Mouse (Mus musculus) forebrain, embryonic 13.5 days (tissue): Measurements from ENCODE around the gene Nedd8. TPM values are rescaled to one million over a fixed set of nuclear protein-coding genes. Genes with fewer than 3 reads are reported as not detected.

Experiments used
- ATAC-seq: fragments of 200-750 bp; cut with Nextera tagmentation; 2 replicates; pipeline ENCODE4 v1.8.0; 2017
- H3K27ac ChIP-seq: fragments of 300-500 bp; sonication (generic); 2 replicates; pipeline ENCODE4 v1.5.1; 2015; ENCODE audit warnings: inconsistent platforms, mild to moderate bottlenecking, moderate library complexity
- H3K27me3 ChIP-seq: fragments of 300-500 bp; sonication (generic); 2 replicates; pipeline ENCODE4 v1.6.1; 2015; ENCODE audit warnings: mild to moderate bottlenecking, inconsistent platforms
- H3K36me3 ChIP-seq: fragments of 300-500 bp; sonication (generic); 2 replicates; pipeline ENCODE4 v1.6.1; 2015; ENCODE audit warnings: mild to moderate bottlenecking, inconsistent platforms; ENCODE audit not compliant: poor library complexity, severe bottlenecking
- H3K4me1 ChIP-seq: fragments of 300-500 bp; sonication (generic); 2 replicates; pipeline ENCODE4 v1.6.1; 2015; ENCODE audit warnings: inconsistent platforms
- H3K4me2 ChIP-seq: fragments of 300-500 bp; sonication (generic); 2 replicates; pipeline ENCODE4 v1.6.1; 2015; ENCODE audit warnings: inconsistent platforms, mild to moderate bottlenecking, moderate library complexity
- H3K4me3 ChIP-seq: fragments of 300-500 bp; sonication (generic); 2 replicates; pipeline ENCODE4 v1.5.1; 2015; ENCODE audit warnings: mild to moderate bottlenecking, inconsistent platforms
- H3K9ac ChIP-seq: fragments of 300-500 bp; sonication (generic); 2 replicates; pipeline ENCODE4 v1.6.1; 2015; ENCODE audit warnings: mild to moderate bottlenecking, inconsistent platforms
- H3K9me3 ChIP-seq: fragments of 300-500 bp; sonication (generic); replicated peaks from 2 replicates; pipeline ENCODE4 v1.6.1; 2016; ENCODE audit warnings: inconsistent platforms
- WGBS: fragments of 180-500 bp; shearing (Covaris S2); methylation state at CpG from one replicate; pipeline ENCODE4 v1.1.7; 2015; 5-methylcytosine and 5-hydroxymethylcytosine counted together
- polyA plus RNA-seq: library from polyadenylated mRNA; unstranded; fragments of >200 nt; fragmentation: Nextera tagmentation; extraction: Ambion mirVana; gene quantifications from 2 replicates; pipeline ENCODE4 v1.2.1, GENCODE M21; 2015

Nedd8 gene
- polyA plus RNA-seq, 1 experiment from 2014 or later, result 692 TPM

DNA sequence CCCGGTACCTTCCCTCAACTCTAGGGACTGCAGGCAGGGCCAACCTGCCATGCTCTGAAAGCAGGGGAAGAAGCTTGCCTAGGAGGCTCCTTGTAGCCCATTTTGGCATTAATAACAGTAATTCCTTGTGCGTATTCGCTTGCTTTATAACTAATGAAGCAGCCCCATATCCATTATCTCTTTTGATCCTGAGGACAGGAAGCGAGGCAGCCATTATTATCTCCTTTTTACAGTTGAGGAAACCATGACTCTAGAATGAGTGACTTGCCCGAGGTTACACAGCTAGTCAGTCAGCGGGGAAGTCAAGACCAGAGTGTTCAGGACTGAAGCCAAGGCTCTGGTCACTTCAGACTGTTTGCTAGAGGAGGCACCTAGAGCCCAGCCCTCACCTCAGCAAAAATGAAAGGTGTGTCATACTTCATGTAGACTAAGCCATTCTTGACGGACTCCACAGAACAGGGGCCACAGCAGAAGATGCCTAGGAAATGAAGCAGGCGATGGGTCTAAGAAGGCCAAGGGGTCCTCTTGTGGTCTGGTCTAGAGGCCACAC is 34.2 kb upstream of the Nedd8 start:
- Histone ChIP-seq H3K4me3 (no peak overlapping the region), H3K27ac (no peak overlapping the region), H3K9ac (no peak overlapping the region), H3K4me2 (no peak overlapping the region), H3K9me3 (no peaks in the 10 kb centered on the region), H3K4me1 (no peaks in the 10 kb centered on the region), H3K27me3 (no peaks in the 10 kb centered on the region), H3K36me3 (no peaks in the 10 kb centered on the region)
- ATAC-seq, result no peak
- 91% methylated on average over 8 of the region's 8 CpGs for WGBS

DNA sequence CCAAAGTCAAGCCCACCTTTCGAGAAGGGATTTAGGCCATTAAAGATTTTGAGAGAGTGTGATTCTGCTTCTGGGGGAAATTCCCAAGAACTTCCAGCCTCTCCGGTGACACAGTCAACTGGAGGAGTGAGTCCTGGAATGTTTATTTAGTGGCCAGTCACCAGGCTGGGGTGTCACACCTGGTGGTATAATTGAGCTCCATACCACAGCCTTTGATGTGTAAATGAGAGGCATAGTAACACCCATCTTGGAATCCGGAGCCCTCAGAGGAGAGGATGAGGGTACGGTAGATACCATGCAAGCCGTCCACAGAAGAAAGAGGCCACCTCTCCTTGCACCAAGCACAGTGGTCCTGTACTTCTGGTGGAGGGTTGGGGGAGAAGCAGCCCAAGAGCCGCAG is 30.8 kb upstream of the Nedd8 start:
- no peak for ATAC-seq
- no peak overlapping the region for H3K4me3 ChIP-seq
- no peaks in the 10 kb centered on the region for H3K4me1 ChIP-seq
- no peaks in the 10 kb centered on the region for H3K27me3 ChIP-seq
- H3K9me3 ChIP-seq, result no peaks in the 10 kb centered on the region
- H3K4me2 ChIP-seq, result no peak overlapping the region
- H3K9ac ChIP-seq, result no peak overlapping the region
- H3K27ac ChIP-seq, result no peak overlapping the region
- 78% methylated on average over 6 of the region's 6 CpGs for WGBS
- no peaks in the 10 kb centered on the region for H3K36me3 ChIP-seq

DNA sequence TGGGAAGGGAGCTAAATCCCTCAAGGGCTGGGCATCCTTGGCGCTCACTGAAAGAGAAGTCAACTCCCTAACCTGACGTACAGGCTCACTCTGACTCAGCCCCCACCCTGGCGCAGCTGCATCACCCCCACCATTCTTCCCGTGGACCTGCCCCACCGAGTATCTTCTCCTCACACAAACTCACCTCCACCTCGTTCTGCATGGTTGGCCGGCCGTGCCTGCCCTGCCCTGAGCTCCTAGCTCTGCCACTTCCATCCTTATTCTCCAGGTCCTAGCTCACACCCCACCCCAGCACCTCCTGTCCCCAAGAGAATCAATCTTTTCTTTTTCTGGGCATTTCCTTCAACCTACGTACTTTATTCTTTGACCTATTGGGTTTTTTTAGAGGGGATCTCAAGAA is 29.2 kb upstream of the Nedd8 start:
- no peak overlapping the region for H3K4me2 ChIP-seq
- H3K27ac ChIP-seq, result no peak overlapping the region
- ATAC-seq, result no peak
- H3K9ac ChIP-seq, result no peak overlapping the region
- no peaks in the 10 kb centered on the region for H3K9me3 ChIP-seq
- no peaks in the 10 kb centered on the region for H3K4me1 ChIP-seq
- no peaks in the 10 kb centered on the region for H3K27me3 ChIP-seq
- WGBS, result 55% methylated on average over 9 of the region's 9 CpGs
- no peaks in the 10 kb centered on the region for H3K36me3 ChIP-seq
- no peak overlapping the region for H3K4me3 ChIP-seq

DNA sequence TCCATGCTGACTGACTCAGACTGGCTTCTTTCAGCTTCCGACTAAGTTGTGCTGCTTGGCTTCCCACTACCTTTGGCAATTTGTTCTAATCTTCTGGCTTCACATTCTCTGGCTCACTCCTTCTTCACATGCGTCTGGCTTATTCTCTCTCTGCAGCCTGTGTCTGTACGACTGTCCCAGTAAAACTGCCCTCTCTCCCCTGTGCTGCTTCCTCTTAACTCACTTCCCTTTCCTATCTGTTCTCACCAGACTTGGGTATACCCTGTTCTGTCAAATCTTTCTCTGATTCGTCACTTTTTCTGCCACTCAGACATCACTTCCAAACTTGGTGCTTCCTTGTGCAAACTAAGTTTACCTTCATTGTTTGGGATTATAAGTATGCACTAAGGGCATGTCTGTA is 25.3 kb upstream of the Nedd8 start:
- no peak overlapping the region for H3K27ac ChIP-seq
- no peak overlapping the region for H3K4me2 ChIP-seq
- no peak overlapping the region for H3K9ac ChIP-seq
- H3K4me3 ChIP-seq, result no peak overlapping the region
- no peak for ATAC-seq
- WGBS, result 83% methylated on average over 4 of the region's 4 CpGs
- no peaks in the 10 kb centered on the region for H3K36me3 ChIP-seq
- H3K9me3 ChIP-seq, result no peaks in the 10 kb centered on the region
- no peaks in the 10 kb centered on the region for H3K27me3 ChIP-seq
- no peaks in the 10 kb centered on the region for H3K4me1 ChIP-seq

DNA sequence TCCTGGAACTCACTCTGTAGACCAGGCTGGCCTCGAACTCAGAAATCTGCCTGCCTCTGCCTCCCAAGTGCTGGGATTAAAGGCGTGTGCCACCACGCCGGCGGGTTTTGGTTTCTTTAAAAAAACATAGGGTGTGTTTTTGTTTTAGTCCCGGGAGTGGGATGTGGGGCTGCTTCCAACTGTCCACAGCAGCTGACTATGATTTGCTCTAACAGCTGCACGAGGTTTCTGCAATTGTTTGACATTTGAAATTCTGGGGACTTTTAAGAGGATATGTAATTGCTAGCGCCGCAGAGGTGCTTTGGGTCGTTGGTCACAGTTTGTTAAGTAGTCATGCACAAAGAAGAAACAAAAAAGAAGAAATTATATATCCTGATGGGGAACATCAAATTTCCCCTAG is 17.5 kb upstream of the Nedd8 start:
- no peak for ATAC-seq
- Histone ChIP-seq H3K4me2 (no peak overlapping the region), H3K9me3 (no peaks in the 10 kb centered on the region), H3K4me1 (no peaks in the 10 kb centered on the region), H3K36me3 (no peaks in the 10 kb centered on the region), H3K4me3 (no peak overlapping the region), H3K9ac (no peak overlapping the region), H3K27ac (no peak overlapping the region), H3K27me3 (peaks cover 5% of the 10 kb centered on the region; the same call in 1 of the 2 replicates)
- 84% methylated on average over 10 of the region's 10 CpGs for WGBS

DNA sequence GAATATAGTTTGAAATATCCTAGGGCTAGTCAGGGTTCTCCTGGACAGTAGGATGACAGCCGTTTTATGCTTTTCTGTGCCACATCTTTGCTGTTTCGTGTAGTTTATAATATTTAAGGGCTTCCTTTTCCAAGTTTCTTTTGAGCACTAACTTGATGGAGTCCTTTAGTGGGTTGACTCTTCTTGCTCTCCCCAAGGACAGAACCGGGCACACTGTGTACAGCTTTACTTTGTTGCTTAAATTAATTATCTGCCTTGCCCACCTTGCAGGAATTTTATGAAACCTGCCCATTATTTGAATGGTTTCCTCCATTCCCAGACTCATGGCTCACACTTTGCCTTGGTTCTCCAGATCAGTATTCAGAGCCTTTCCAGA is 10.2 kb upstream of the Nedd8 start:
- peaks cover 5% of the 10 kb centered on the region; the same call in 1 of the 2 replicates for H3K27me3 ChIP-seq
- H3K9me3 ChIP-seq, result no peaks in the 10 kb centered on the region
- H3K27ac ChIP-seq, result peak overlapping the region; percentile 80; the same call in 1 of the 2 replicates
- H3K4me3 ChIP-seq, result peak overlapping the region; percentile 66
- peaks cover 34% of the 10 kb centered on the region for H3K36me3 ChIP-seq
- H3K4me1 ChIP-seq, result peaks cover 13% of the 10 kb centered on the region
- H3K9ac ChIP-seq, result peak overlapping the region; percentile 80
- no peak for ATAC-seq
- H3K4me2 ChIP-seq, result peak overlapping the region; percentile 89
- 17% methylated on average over 3 of the region's 3 CpGs for WGBS

DNA sequence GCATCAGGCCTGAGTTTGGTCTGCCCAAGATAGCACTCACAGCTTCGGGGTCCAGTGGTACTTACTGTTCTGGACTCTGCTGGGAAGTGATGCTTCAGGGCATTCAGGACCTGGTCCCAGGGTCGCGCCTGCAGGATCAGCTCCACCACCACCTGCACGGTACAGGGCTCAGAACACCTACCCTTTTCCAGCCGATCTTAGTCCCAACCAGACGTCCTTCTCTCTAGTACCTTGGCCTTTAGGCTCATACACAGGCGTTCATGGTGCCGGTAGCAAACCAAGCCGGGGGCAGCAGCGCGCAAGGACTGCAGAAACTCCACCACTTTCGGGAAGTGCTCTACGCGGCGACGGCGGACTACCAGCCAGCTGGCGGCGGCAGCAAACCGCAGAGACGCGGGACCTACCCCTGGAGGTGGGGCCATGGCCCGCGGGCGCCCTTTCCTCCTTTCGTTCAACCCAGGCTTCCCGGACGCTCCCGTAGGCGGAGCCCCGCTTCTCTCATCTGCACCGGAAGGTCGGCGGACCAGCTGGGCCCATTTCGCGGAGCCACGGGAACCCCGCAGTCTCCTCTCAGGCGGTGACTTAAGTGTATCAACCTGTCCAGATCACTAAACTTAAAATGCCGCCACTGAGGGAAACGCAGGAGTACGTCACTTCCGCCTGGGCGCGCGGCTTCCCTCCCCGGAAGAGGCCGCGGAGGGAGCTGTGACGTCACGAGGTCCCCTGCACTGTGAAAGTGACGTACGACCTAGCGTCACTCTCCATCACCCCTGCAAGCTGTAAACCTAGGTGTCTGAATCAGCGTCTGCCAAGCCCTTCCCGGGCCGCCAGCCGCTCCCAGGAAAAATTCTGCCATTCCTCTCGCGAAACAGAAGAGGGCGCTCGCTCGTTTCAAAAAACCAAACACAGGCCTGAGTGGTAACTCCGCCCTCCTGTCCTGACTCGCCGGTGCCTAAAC is 9.5 kb upstream of the Nedd8 start, which contains the start of gene Tinf2:
Gene Tinf2 (minus strand): TSS at position 661 of the 958 bp plus-strand sequence.
- peaks cover 13% of the 10 kb centered on the region for H3K4me1 ChIP-seq
- ATAC-seq, result peak; percentile 98
- peak within 1 kb of the TSS; percentile 89 for H3K4me2 ChIP-seq
- H3K27me3 ChIP-seq, result peaks cover 5% of the 10 kb centered on the region; the same call in 1 of the 2 replicates
- no peaks in the 10 kb centered on the region for H3K9me3 ChIP-seq
- H3K27ac ChIP-seq, result peak within 1 kb of the TSS; percentile 80
- peak within 1 kb of the TSS; percentile 80 for H3K9ac ChIP-seq
- under 1% methylated on average over 66 of the region's 66 CpGs for WGBS
- peak within 1 kb of the TSS; percentile 66 for H3K4me3 ChIP-seq
- peaks cover 40% of the 10 kb centered on the region for H3K36me3 ChIP-seq

DNA sequence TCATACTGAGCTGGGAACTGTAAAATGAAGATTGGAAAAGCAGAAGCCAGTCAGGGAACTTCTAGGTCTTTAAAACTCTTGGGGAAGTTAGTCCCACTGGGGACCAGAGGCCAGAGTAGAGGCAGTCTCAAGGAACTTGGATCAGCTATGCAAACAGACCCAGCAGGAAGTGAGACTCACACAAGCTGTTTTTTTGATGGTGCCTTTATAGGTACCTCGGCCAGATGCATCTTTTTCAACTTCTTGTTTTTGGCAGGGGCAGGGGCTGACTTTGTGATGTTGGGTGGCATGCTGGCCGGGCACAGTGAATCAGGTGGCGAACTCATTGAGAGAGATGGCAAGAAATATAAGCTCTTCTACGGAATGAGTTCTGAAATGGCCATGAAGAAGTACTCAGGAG is 5.7 kb upstream of the Nedd8 start:
- Histone ChIP-seq H3K4me1 (peaks cover 17% of the 10 kb centered on the region), H3K27me3 (no peaks in the 10 kb centered on the region), H3K9me3 (no peaks in the 10 kb centered on the region), H3K36me3 (peaks cover 53% of the 10 kb centered on the region), H3K4me3 (no peak overlapping the region), H3K4me2 (no peak overlapping the region), H3K9ac (no peak overlapping the region), H3K27ac (no peak overlapping the region)
- no peak for ATAC-seq
- WGBS, result 86% methylated on average over 4 of the region's 4 CpGs

DNA sequence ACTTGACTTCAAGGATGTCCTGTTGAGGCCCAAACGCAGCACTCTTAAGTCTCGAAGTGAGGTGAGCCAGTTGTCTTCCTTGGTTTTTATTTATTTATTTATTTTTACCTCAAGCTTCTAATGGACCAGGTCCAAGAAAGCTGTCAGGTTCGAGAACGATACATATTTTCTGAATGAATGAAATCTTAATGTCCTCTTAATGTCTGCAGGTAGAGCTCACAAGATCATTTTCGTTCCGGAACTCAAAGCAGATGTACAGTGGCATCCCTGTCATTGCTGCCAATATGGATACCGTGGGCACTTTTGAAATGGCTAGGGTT is 777 bp upstream of the Nedd8 start:
- no peaks in the 10 kb centered on the region for H3K9me3 ChIP-seq
- WGBS, result 83% methylated on average over 7 of the region's 7 CpGs
- H3K4me3 ChIP-seq, result peak overlapping the region; percentile 77
- H3K4me2 ChIP-seq, result peak overlapping the region; percentile 96
- peak overlapping the region; percentile 89 for H3K9ac ChIP-seq
- H3K27me3 ChIP-seq, result no peaks in the 10 kb centered on the region
- ATAC-seq, result no peak
- peaks cover 22% of the 10 kb centered on the region for H3K4me1 ChIP-seq
- H3K27ac ChIP-seq, result no peak overlapping the region
- H3K36me3 ChIP-seq, result peaks cover 32% of the 10 kb centered on the region

DNA sequence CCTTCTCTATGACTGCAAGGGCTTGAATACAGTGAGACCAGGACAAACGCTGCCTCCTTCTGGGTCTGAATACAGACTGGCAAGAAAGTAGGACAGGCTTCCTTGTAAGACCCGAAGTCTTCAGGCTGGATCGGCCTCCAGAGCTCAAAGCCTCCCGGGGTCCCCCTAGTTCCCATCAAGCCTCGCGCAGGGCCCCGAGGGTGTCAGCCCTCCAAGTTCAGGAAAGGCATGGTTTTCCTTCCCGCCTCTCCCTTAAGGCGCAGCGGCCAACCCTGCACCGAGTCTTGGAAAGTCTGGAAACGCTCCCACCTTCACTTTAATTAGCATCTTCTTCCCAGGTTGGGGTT is 465 bp downstream of the Nedd8 start:
- no peaks in the 10 kb centered on the region for H3K27me3 ChIP-seq
- 0% methylated on average over 12 of the region's 12 CpGs for WGBS
- peak overlapping the region; percentile 96 for H3K4me2 ChIP-seq
- peaks cover 22% of the 10 kb centered on the region for H3K4me1 ChIP-seq
- H3K27ac ChIP-seq, result peak overlapping the region; percentile 75
- peaks cover 25% of the 10 kb centered on the region for H3K36me3 ChIP-seq
- peak overlapping the region; percentile 89 for H3K9ac ChIP-seq
- no peaks in the 10 kb centered on the region for H3K9me3 ChIP-seq
- ATAC-seq, result peak; percentile 71
- H3K4me3 ChIP-seq, result peak overlapping the region; percentile 77

DNA sequence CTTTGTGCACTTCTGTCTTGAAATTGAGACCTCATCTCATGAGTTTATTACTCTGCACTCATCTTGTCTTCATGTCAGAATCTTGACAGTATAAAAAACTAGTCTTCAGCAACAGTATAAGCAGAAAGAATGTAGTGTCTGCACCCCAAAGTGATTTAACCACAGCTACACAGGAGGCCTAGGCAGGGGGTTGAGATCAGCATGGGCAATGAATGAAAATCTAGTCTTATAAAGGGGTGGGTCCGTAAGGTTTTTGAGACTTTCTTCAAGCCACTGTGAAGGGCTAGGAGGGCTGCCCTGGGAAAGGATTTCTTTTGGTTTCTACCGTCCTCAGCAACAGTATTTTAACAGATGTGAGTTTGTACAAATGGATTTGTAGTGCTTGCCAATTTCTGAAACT is 11.3 kb downstream of the Nedd8 start:
- Histone ChIP-seq H3K9me3 (no peaks in the 10 kb centered on the region), H3K9ac (peak overlapping the region; percentile 84; the same call in 1 of the 2 replicates), H3K4me2 (peak overlapping the region; percentile 66), H3K4me1 (peaks cover 14% of the 10 kb centered on the region), H3K27me3 (no peaks in the 10 kb centered on the region), H3K27ac (0 out of 2 replicates have a peak overlapping the region, but pooled peaks have one; percentile 67), H3K36me3 (peaks cover 37% of the 10 kb centered on the region), H3K4me3 (peak overlapping the region; percentile 68)
- peak; percentile 26 for ATAC-seq
- 35% methylated on average over 2 of the region's 2 CpGs for WGBS

DNA sequence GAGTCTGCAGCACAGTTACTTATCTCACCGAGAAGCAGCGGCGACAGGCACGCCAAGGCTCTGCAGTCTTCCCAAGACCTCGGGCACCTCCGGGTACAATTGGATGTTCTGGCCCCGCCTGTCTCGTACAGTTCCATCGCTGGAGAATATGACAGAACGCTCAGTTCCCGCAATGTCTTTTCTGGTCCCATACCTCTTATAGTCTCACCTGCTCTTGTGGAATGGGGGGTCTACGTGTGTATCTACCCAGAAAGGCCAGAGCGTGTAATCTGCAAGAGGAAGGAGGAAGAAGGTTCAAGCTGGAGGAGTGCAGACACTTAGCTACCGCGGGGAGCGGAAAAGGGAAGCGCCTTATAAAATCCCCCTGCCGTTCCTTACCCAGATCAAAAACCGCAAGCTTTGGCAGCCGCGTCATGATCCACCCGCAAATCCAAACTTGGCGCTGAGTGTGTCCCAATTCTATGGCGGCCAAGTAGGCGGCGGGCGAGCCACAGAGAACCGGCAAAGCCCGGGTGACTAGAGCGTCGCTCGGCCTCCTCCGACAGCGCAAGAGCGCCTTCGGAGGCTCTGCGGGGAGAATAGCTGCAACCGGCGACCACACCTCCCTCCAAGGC is 11.9 kb downstream of the Nedd8 start, which contains the start of gene Mdp1:
Gene Mdp1 (minus strand): TSS at position 549 of the 614 bp plus-strand sequence.
- peak; percentile 95 for ATAC-seq
- Histone ChIP-seq H3K4me3 (peak within 1 kb of the TSS; percentile 68), H3K36me3 (peaks cover 36% of the 10 kb centered on the region), H3K4me2 (peak within 1 kb of the TSS; percentile 66), H3K4me1 (peaks cover 14% of the 10 kb centered on the region), H3K27me3 (no peaks in the 10 kb centered on the region), H3K9ac (peak within 1 kb of the TSS; percentile 84), H3K9me3 (no peaks in the 10 kb centered on the region), H3K27ac (peak within 1 kb of the TSS; percentile 67)
- under 1% methylated on average over 39 of the region's 39 CpGs for WGBS
